Mouse (Mus musculus): ENCODE measurements around the gene Chrm3.

DNA sequence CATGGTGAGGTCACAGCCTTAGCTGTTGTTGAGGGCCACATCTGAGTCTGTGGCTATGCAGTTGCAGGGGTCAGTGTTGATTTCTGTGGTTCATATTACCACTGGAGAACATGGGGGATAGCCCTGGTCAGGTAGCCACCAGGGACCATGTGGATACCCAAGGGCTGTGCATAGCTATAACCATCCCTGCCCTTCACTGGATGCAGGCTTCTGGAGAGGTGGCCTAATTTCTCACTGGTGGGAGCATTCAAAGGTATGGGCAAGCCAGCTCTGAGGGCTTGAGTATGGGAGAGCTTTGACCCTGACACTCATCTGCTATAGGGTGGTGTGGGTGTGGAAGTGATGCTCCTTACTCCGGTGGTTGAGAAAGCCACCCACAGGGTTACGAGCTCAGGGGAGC is 494.5 kb downstream of the Chrm3 start:
- TF ChIP-seq POLR2AphosphoS2 (IDR thresholded peaks at IDR 0.05; ENCODE audit: insufficient read length, low read depth) (no peak), USF1 (IDR thresholded peaks at IDR 0.05; ENCODE audit: low read depth) (no peak), MAX (IDR thresholded peaks at IDR 0.05; ENCODE audit: low read depth) (no peak), MYOD1 (IDR thresholded peaks at IDR 0.05; ENCODE audit: control insufficient read depth in 1 of 3, insufficient read length in 2 of 3, low read depth in 2 of 3) (no peak)

All from myocyte (in vitro differentiated cells).